Mouse (Mus musculus) brain, embryonic 14.5 days (tissue): ENCODE measurements at regions not wholly inside any gene's neighbourhood (a gene's known extent, or its start where the extent isn't known, plus 50 kb on each side); places are given as distances from the start of the nearest gene placed in this dataset.

Source experiments
- CTCF ChIP-seq: fragments of 200-500 bp; IDR thresholded peaks from 2 replicates; pipeline ENCODE4 v1.5.1; 2012; ENCODE audit warnings: inconsistent platforms, mild to moderate bottlenecking, moderate library complexity, borderline replicate concordance; ENCODE audit not compliant: insufficient read depth, insufficient read length; ENCODE audit errors: extremely low read depth
- POLR2A ChIP-seq: fragments of 200-500 bp; IDR thresholded peaks from 2 replicates; pipeline ENCODE4 v1.6.1; 2012; ENCODE audit warnings: mild to moderate bottlenecking, inconsistent platforms, borderline replicate concordance; ENCODE audit not compliant: poor library complexity, insufficient read depth, insufficient read length, severe bottlenecking; ENCODE audit errors: extremely low read depth

GRCm38 (mm10) chr10:31076415-31076814 lies 233.8 kb upstream of the Hey2 start:
- TF ChIP-seq CTCF (no peak), POLR2A (no peak)
